Mouse (Mus musculus): ENCODE results near the gene Ubash3a. TPM values are rescaled to one million over a fixed set of nuclear protein-coding genes. Genes with fewer than 3 reads are reported as not detected.
A peak's percentile ranks its signal among the peaks of the same experiment; 100 is the strongest.

Ubash3a gene
- polyA plus RNA-seq, 1 experiment: 1.6 TPM

DNA sequence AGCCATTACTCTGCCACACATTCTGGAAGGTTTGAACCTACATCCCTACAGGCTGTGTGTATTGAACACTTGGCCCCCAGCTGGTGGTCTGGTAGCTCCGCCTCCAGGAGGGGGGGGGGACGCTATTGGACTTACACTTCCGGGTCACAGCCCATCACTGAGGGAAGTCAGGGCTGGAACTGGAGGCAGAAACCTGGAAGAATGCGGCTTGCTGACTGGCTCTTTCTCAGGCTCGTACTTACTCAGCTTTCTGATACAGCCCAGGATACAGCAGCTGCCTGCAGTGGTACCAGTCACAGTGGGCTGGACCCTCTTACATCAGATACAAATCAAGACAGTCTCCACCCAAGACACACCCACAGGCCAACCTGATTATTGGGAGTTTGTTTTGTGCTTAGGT, 39.5 kb downstream of the Ubash3a start:
- Histone ChIP-seq H3K27ac (ENCODE audit: insufficient read depth, low read depth, low read length) (no peak overlapping the region), H3K27me3 (replicated peaks; ENCODE audit: control insufficient read depth, insufficient read depth, low read length) (no peaks in the 10 kb centered on the region), H3K4me1 (ENCODE audit: control insufficient read depth, insufficient read depth, low read length) (no peaks in the 10 kb centered on the region), H3K4me3 (ENCODE audit: insufficient read depth, low read depth, low read length) (no peak overlapping the region), H3K36me3 (ENCODE audit: control insufficient read depth, insufficient read depth, low read length) (no peaks in the 10 kb centered on the region)
- no peak for TF ChIP-seq POLR2A (IDR thresholded peaks at IDR 0.05; ENCODE audit: low read depth, low read length)
- no peak for TF ChIP-seq CTCF (conservative IDR thresholded peaks at IDR 0.05; ENCODE audit: insufficient read depth, insufficient read length, low read depth, low read length)
- WGBS: 46% methylated on average over 5 of the region's 5 CpGs
- DNase-seq: no peak

DNA sequence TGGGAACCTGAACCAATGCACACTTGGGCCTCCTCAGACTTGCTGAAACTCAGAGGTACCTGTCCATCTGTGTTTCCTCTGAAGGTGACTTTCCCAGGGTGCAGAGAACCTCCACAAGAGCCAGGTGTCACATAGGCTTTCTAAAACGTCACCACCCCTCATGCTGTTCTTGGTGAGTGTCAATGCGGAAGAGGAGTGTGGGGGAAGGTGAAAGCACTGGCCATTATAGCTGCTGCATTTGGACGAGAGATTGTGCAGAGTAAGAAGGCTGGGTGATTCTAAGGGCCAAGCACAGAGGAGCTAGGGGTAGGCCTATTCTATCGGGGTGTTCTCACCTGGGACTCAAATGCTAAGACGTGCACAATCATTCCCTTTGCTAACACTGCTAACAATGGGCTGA, 46.3 kb downstream of the Ubash3a start:
- Histone ChIP-seq H3K27ac (ENCODE audit: insufficient read depth, low read depth, low read length) (no peak overlapping the region), H3K4me1 (ENCODE audit: control insufficient read depth, insufficient read depth, low read length) (no peaks in the 10 kb centered on the region), H3K4me3 (ENCODE audit: insufficient read depth, low read depth, low read length) (no peak overlapping the region), H3K27me3 (replicated peaks; ENCODE audit: control insufficient read depth, insufficient read depth, low read length) (no peaks in the 10 kb centered on the region), H3K36me3 (ENCODE audit: control insufficient read depth, insufficient read depth, low read length) (no peaks in the 10 kb centered on the region)
- TF ChIP-seq POLR2A (IDR thresholded peaks at IDR 0.05; ENCODE audit: low read depth, low read length): no peak
- no peak for TF ChIP-seq CTCF (conservative IDR thresholded peaks at IDR 0.05; ENCODE audit: insufficient read depth, insufficient read length, low read depth, low read length)
- DNase-seq: no peak
- WGBS: 77% methylated on average over 5 of the region's 5 CpGs

DNA sequence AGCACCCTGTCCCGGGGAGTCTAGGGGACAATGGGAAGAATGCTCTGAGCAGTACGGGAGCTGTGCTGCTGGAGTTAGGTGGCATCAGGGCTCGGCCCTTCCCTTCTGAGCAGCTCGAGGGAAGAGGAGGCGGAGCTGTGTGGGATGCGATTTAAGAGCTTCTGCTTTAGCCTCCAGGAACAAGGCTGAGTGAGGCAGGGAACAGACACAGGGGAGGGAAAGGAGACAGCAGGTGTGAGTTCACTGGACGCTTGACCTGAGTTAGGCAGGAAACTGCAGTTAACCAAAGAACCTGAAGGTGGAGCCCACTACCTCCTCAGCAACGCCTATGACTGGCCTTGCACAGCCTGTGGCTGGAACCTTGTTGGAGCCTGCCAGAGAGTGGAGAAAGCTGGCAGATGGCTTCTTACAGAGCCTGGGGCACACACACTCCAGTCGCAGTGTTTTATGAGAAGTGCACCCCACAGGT, 46.8 kb downstream of the Ubash3a start:
- no peak for TF ChIP-seq POLR2A (IDR thresholded peaks at IDR 0.05; ENCODE audit: low read depth, low read length)
- TF ChIP-seq CTCF (conservative IDR thresholded peaks at IDR 0.05; ENCODE audit: insufficient read depth, insufficient read length, low read depth, low read length): peak; percentile 96
- Histone ChIP-seq H3K4me1 (ENCODE audit: control insufficient read depth, insufficient read depth, low read length) (no peaks in the 10 kb centered on the region), H3K4me3 (ENCODE audit: insufficient read depth, low read depth, low read length) (no peak overlapping the region), H3K27me3 (replicated peaks; ENCODE audit: control insufficient read depth, insufficient read depth, low read length) (no peaks in the 10 kb centered on the region), H3K27ac (ENCODE audit: insufficient read depth, low read depth, low read length) (no peak overlapping the region), H3K36me3 (ENCODE audit: control insufficient read depth, insufficient read depth, low read length) (no peaks in the 10 kb centered on the region)
- WGBS: 12% methylated on average over 9 of the region's 9 CpGs
- DNase-seq: peak; percentile 90

DNA sequence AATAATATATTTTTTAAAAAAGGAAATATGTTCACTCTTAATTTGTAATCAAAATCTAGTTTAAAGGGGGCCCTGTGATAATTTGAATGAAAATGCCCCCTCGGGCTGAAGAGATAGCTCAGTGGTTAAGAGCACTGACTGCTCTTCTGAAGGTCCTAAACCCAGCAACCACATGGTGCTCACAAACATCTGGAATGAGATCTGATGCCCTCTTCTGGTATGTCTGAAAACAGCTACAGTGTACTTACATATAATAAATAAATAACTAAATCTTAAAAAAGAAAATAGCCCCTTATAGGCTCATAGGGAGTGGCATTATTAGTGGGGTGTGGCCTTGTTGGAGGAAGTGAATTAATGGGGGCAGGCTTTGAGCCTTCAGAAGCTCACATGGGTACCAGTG, 49.5 kb downstream of the Ubash3a start:
- 85% methylated on average over 1 of the region's 1 CpGs for WGBS
- TF ChIP-seq POLR2A (IDR thresholded peaks at IDR 0.05; ENCODE audit: low read depth, low read length) (no peak), CTCF (conservative IDR thresholded peaks at IDR 0.05; ENCODE audit: insufficient read depth, insufficient read length, low read depth, low read length) (no peak)
- H3K4me1 ChIP-seq (ENCODE audit: control insufficient read depth, insufficient read depth, low read length): peaks cover 5% of the 10 kb centered on the region; the same call in 1 of the 2 replicates
- H3K27me3 ChIP-seq (replicated peaks; ENCODE audit: control insufficient read depth, insufficient read depth, low read length): no peaks in the 10 kb centered on the region
- no peak overlapping the region for H3K27ac ChIP-seq (ENCODE audit: insufficient read depth, low read depth, low read length)
- DNase-seq: no peak
- H3K4me3 ChIP-seq (ENCODE audit: insufficient read depth, low read depth, low read length): no peak overlapping the region
- H3K36me3 ChIP-seq (ENCODE audit: control insufficient read depth, insufficient read depth, low read length): no peaks in the 10 kb centered on the region

DNA sequence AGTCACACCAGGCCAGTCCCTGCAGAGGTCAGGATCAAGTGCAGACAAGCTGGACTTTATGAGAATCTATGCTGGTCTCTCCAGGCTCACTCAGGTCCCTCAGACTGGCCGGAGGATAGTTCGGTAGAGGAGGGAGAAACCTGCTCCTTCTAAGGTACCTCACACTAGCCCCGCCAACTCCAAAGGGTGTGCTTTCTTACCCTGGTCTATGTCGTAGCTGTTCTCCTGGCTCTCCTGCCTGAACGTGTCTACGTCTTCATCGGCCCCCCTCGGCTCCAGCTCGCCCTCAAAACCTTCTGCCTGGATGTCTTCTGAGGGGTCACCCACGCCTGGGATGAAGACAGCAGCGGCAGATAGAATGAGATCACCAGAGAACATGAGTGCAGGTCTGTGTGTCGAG, 50.2 kb downstream of the Ubash3a start:
- no peak overlapping the region for H3K27ac ChIP-seq (ENCODE audit: insufficient read depth, low read depth, low read length)
- DNase-seq: no peak
- no peak for TF ChIP-seq POLR2A (IDR thresholded peaks at IDR 0.05; ENCODE audit: low read depth, low read length)
- TF ChIP-seq CTCF (conservative IDR thresholded peaks at IDR 0.05; ENCODE audit: insufficient read depth, insufficient read length, low read depth, low read length): no peak
- peaks cover 5% of the 10 kb centered on the region; the same call in 1 of the 2 replicates for H3K4me1 ChIP-seq (ENCODE audit: control insufficient read depth, insufficient read depth, low read length)
- H3K36me3 ChIP-seq (ENCODE audit: control insufficient read depth, insufficient read depth, low read length): no peaks in the 10 kb centered on the region
- no peak overlapping the region for H3K4me3 ChIP-seq (ENCODE audit: insufficient read depth, low read depth, low read length)
- H3K27me3 ChIP-seq (replicated peaks; ENCODE audit: control insufficient read depth, insufficient read depth, low read length): no peaks in the 10 kb centered on the region
- WGBS: 78% methylated on average over 12 of the region's 12 CpGs

DNA sequence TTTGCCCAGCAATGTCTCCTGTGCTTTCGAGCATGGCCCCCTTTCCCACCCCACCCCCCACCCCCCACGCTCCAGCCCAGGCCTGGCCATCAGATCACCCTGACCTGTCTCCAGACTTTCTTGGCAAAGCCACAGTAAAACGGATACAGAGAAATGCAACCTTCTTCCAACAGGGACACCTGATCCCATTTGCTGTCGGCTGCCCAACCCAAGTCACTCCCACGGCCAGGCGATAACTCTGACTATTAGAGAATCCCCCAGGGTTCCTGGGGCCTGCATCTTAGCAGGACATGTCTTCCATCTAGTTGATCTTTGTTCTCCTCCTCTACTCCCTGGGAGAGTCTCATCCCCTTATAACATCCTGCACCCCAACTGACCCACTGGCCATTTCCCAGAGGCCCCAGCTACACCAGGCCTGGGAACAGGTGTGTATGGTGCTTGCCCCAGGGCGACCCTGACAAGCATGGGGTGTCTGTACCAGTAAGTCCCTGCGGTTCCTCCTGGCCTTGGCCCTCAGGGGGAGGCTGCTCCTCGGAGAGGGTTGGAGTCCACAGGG, 50.7 kb downstream of the Ubash3a start:
- TF ChIP-seq POLR2A (IDR thresholded peaks at IDR 0.05; ENCODE audit: low read depth, low read length) (no peak), CTCF (conservative IDR thresholded peaks at IDR 0.05; ENCODE audit: insufficient read depth, insufficient read length, low read depth, low read length) (no peak)

DNA sequence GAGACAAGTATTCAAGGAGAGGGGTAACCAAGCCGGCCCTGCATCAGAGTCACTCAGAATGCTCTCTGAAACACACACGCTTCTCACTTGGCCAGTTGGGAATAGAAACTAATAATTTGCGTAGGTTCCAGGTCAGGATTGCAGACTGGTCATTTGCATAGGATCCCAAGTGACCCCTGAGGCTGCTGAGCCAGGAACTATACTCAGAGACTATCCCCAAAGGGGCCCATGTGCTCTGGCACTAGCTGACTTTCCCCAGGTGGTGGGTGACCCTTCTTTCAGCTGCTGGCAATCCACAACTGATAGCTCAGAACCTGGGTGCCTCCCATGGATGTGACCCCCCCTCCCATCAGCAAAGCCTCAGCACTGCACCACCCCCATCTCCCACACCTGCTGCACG, 51.5 kb downstream of the Ubash3a start:
- no peak for DNase-seq
- Histone ChIP-seq H3K4me3 (ENCODE audit: insufficient read depth, low read depth, low read length) (no peak overlapping the region), H3K27me3 (replicated peaks; ENCODE audit: control insufficient read depth, insufficient read depth, low read length) (no peaks in the 10 kb centered on the region), H3K4me1 (ENCODE audit: control insufficient read depth, insufficient read depth, low read length) (peaks cover 5% of the 10 kb centered on the region; the same call in 1 of the 2 replicates), H3K27ac (ENCODE audit: insufficient read depth, low read depth, low read length) (no peak overlapping the region), H3K36me3 (ENCODE audit: control insufficient read depth, insufficient read depth, low read length) (no peaks in the 10 kb centered on the region)
- no peak for TF ChIP-seq POLR2A (IDR thresholded peaks at IDR 0.05; ENCODE audit: low read depth, low read length)
- TF ChIP-seq CTCF (conservative IDR thresholded peaks at IDR 0.05; ENCODE audit: insufficient read depth, insufficient read length, low read depth, low read length): no peak
- 87% methylated on average over 4 of the region's 4 CpGs for WGBS

More for the DNA sequence above, 50.7 kb downstream of the Ubash3a start:
- 68% methylated on average over 9 of the region's 9 CpGs for WGBS
- Histone ChIP-seq H3K27ac (ENCODE audit: insufficient read depth, low read depth, low read length) (no peak overlapping the region), H3K4me1 (ENCODE audit: control insufficient read depth, insufficient read depth, low read length) (peaks cover 5% of the 10 kb centered on the region; the same call in 1 of the 2 replicates), H3K36me3 (ENCODE audit: control insufficient read depth, insufficient read depth, low read length) (no peaks in the 10 kb centered on the region), H3K27me3 (replicated peaks; ENCODE audit: control insufficient read depth, insufficient read depth, low read length) (no peaks in the 10 kb centered on the region), H3K4me3 (ENCODE audit: insufficient read depth, low read depth, low read length) (no peak overlapping the region)
- no peak for DNase-seq

All from kidney, adult 2 months (tissue).